Mouse (Mus musculus) midbrain, embryonic 15.5 days (tissue): ENCODE measurements around the gene Dock6. TPM values are rescaled to one million over a fixed set of nuclear protein-coding genes. Genes with fewer than 3 reads are reported as not detected.

Experiments
- microRNA-seq: library from miRNA; unstranded; fragments of <30 nt; microRNA quantifications from one replicate; pipeline ENCODE4, GENCODE M21; 2016
- polyA plus RNA-seq: library from polyadenylated mRNA; unstranded; fragments of >200 nt; fragmentation: Nextera tagmentation; extraction: Ambion mirVana; gene quantifications from 2 replicates; pipeline ENCODE4 v1.2.1, GENCODE M21; 2015

Dock6 gene
- polyA plus RNA-seq, 1 experiment from 2014 or later: 19.2 TPM

Small RNA genes lying within 50 kb of the gene (microRNA-seq; reads per million reads assigned to microRNA genes)
- gene Mir7083: 2.2 reads per million, percentile 7 among the genes with 10 or more reads in this experiment

Other genes with a start within 250 kb of the Dock6 start
- gene Smarca4, start 236.5 kb downstream of the Dock6 start, polyA plus RNA-seq: 158 and 163 TPM in 2 replicates
- 15.8 and 15.9 TPM in 2 replicates for gene Ldlr, start 129.2 kb downstream of the Dock6 start, polyA plus RNA-seq
- gene Spc24, start 92.3 kb downstream of the Dock6 start, polyA plus RNA-seq: 15.7 and 17.8 TPM in 2 replicates
- gene Kank2, start 53.9 kb downstream of the Dock6 start, polyA plus RNA-seq: 5.8 TPM in 2 replicates
- 0.61 and 0.74 TPM in 2 replicates for gene Angptl8, start 17.1 kb downstream of the Dock6 start, polyA plus RNA-seq
- gene Rab3d, start 65.6 kb upstream of the Dock6 start, polyA plus RNA-seq: 15.4 and 15.5 TPM in 2 replicates
- 13.4 and 14.1 TPM in 2 replicates for gene Ccdc159, start 74.8 kb upstream of the Dock6 start, polyA plus RNA-seq
- gene Tmem205, start 74.9 kb upstream of the Dock6 start, polyA plus RNA-seq: 49.3 and 52.4 TPM in 2 replicates
- gene Plppr2, start 84.4 kb upstream of the Dock6 start, polyA plus RNA-seq: 116 and 120 TPM in 2 replicates
- gene Swsap1, start 103.1 kb upstream of the Dock6 start, polyA plus RNA-seq: 10.5 TPM in 2 replicates
- 1.6 and 1.9 TPM in 2 replicates for gene Epor, start 110.9 kb upstream of the Dock6 start, polyA plus RNA-seq
- gene Rgl3, start 136.8 kb upstream of the Dock6 start, polyA plus RNA-seq: 1.1 and 1.8 TPM in 2 replicates
- 4.8 and 6.4 TPM in 2 replicates for gene Ccdc151, start 150.0 kb upstream of the Dock6 start, polyA plus RNA-seq
- gene Prkcsh, start 150.2 kb upstream of the Dock6 start, polyA plus RNA-seq: 94.6 and 103 TPM in 2 replicates
- gene Elavl3, start 199.4 kb upstream of the Dock6 start, polyA plus RNA-seq: 110 and 113 TPM in 2 replicates
- not detected in 2 replicates for gene Gm49318, start 218.6 kb upstream of the Dock6 start, polyA plus RNA-seq
- 21.7 and 22.5 TPM in 2 replicates for gene Zfp653, start 218.7 kb upstream of the Dock6 start, polyA plus RNA-seq
- gene Ecsit, start 232.8 kb upstream of the Dock6 start, polyA plus RNA-seq: 58.8 and 59.4 TPM in 2 replicates
- gene Cnn1, start 246.6 kb upstream of the Dock6 start, polyA plus RNA-seq: 1.9 and 2.4 TPM in 2 replicates